Mouse (Mus musculus) stomach, embryonic 14.5 days (tissue): ENCODE results near the gene Utp6. TPM values are rescaled to one million over a fixed set of nuclear protein-coding genes. Genes with fewer than 3 reads are reported as not detected.

ENCODE experiments used
- ATAC-seq: fragments of 200-750 bp; cut with Nextera tagmentation; 2 replicates; pipeline ENCODE4 v1.8.0; 2017; ENCODE audit warnings: low read depth, moderate TSS enrichment; ENCODE audit not compliant: insufficient number of reproducible peaks, insufficient read depth, low FRiP score
- H3K27ac ChIP-seq: fragments of 300-500 bp; sonication (generic); 2 replicates; pipeline ENCODE4 v1.5.1; 2014; ENCODE audit warnings: mild to moderate bottlenecking, low read length, moderate library complexity, mixed read lengths
- H3K27me3 ChIP-seq: fragments of 300-500 bp; sonication (generic); 2 replicates; pipeline ENCODE4 v1.6.1; 2014; ENCODE audit warnings: low read length, control low read depth, mixed read lengths; ENCODE audit not compliant: control insufficient read depth, insufficient read depth
- H3K36me3 ChIP-seq: fragments of 300-500 bp; sonication (generic); 2 replicates; pipeline ENCODE4 v1.6.1; 2014; ENCODE audit warnings: mild to moderate bottlenecking, control low read depth, low read length, moderate library complexity, mixed read lengths; ENCODE audit not compliant: control insufficient read depth, insufficient read depth
- H3K4me1 ChIP-seq: fragments of 300-500 bp; sonication (generic); 2 replicates; pipeline ENCODE4 v1.6.1; 2014; ENCODE audit warnings: low read length, control low read depth, mixed read lengths; ENCODE audit not compliant: control insufficient read depth, insufficient read depth
- H3K4me2 ChIP-seq: fragments of 300-500 bp; sonication (generic); replicated peaks from 2 replicates; pipeline ENCODE4 v1.6.1; 2014; ENCODE audit warnings: low read depth, low read length, control low read depth
- H3K4me3 ChIP-seq: fragments of 300-500 bp; sonication (generic); 2 replicates; pipeline ENCODE4 v1.5.1; 2014; ENCODE audit warnings: low read depth, low read length, control low read depth
- H3K9ac ChIP-seq: fragments of 300-500 bp; sonication (generic); replicated peaks from 2 replicates; pipeline ENCODE4 v1.6.1; 2014; ENCODE audit warnings: low read depth, mild to moderate bottlenecking, control low read depth, low read length, moderate library complexity, mixed read lengths
- H3K9me3 ChIP-seq: fragments of 300-500 bp; sonication (generic); 2 replicates; pipeline ENCODE4 v1.6.1; 2016; ENCODE audit warnings: low read depth, low read length, control low read depth; ENCODE audit not compliant: control insufficient read depth
- WGBS: fragments of 180-500 bp; shearing (Covaris S2); extraction: QIAGEN DNeasy Blood & Tissue Kit; methylation state at CpG from one replicate; pipeline ENCODE4 v1.1.7; 2014; 5-methylcytosine and 5-hydroxymethylcytosine counted together
- polyA plus RNA-seq: library from polyadenylated mRNA; unstranded; fragments of >200 nt; fragmentation: Nextera tagmentation; extraction: Ambion mirVana; gene quantifications from 2 replicates; pipeline ENCODE4 v1.2.1, GENCODE M21; 2014

Utp6 gene
- polyA plus RNA-seq, 1 experiment from 2014 or later: 56.8 TPM

- H3K27me3 ChIP-seq: no peaks in the 10 kb centered on the region
- H3K27ac ChIP-seq: no peak overlapping the region
- H3K4me3 ChIP-seq: no peak overlapping the region
- H3K4me1 ChIP-seq: peaks cover 8% of the 10 kb centered on the region
- 72% methylated on average over 9 of the region's 9 CpGs for WGBS
- H3K36me3 ChIP-seq: no peaks in the 10 kb centered on the region
- no peaks in the 10 kb centered on the region for H3K9me3 ChIP-seq
- H3K9ac ChIP-seq: no peak overlapping the region
- no peak overlapping the region for H3K4me2 ChIP-seq
- no peak for ATAC-seq
These were observed 55.3 kb downstream of the Utp6 start for GRCm38 (mm10) chr11:79906920-79907319.

- no peak overlapping the region for H3K4me2 ChIP-seq
- H3K27me3 ChIP-seq: no peaks in the 10 kb centered on the region
- H3K9ac ChIP-seq: no peak overlapping the region
- H3K36me3 ChIP-seq: no peaks in the 10 kb centered on the region
- ATAC-seq: no peak; the same call in 1 of the 2 replicates
- H3K4me1 ChIP-seq: no peaks in the 10 kb centered on the region
- H3K4me3 ChIP-seq: no peak overlapping the region
- peak overlapping the region; percentile 36; the same call in 1 of the 2 replicates for H3K27ac ChIP-seq
- 62% methylated on average over 6 of the region's 6 CpGs for WGBS
- no peaks in the 10 kb centered on the region for H3K9me3 ChIP-seq
These were observed 59.2 kb downstream of the Utp6 start for GRCm38 (mm10) chr11:79902881-79903481.

DNA sequence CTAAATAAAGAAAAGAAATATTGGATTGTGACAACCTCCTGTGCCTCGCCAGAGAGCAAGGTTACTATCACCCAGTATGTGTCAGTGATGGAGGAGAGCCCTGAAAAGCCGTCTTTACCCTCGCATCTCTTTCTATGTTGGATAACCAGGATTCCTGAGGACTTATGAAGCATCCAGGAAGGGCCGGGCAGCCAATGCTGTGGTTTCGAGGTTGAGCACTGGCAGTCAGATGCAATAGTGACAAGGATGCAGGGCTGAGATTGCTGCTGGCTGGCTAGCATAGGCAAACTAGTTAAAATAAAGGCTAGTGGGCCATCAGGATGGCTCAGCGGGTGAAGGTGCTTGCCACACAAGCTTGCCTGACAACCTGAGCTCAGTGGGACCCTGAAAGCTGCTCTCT lies 61.0 kb downstream of the Utp6 start:
- no peak overlapping the region for H3K4me3 ChIP-seq
- 86% methylated on average over 6 of the region's 6 CpGs for WGBS
- H3K27ac ChIP-seq: no peak overlapping the region
- no peaks in the 10 kb centered on the region for H3K36me3 ChIP-seq
- H3K9me3 ChIP-seq: no peaks in the 10 kb centered on the region
- no peaks in the 10 kb centered on the region for H3K27me3 ChIP-seq
- H3K9ac ChIP-seq: no peak overlapping the region
- no peaks in the 10 kb centered on the region for H3K4me1 ChIP-seq
- no peak overlapping the region for H3K4me2 ChIP-seq
- no peak for ATAC-seq

- Histone ChIP-seq H3K27ac (no peak overlapping the region), H3K36me3 (no peaks in the 10 kb centered on the region), H3K4me2 (no peak overlapping the region), H3K27me3 (no peaks in the 10 kb centered on the region), H3K4me1 (no peaks in the 10 kb centered on the region), H3K9me3 (no peaks in the 10 kb centered on the region), H3K4me3 (no peak overlapping the region), H3K9ac (no peak overlapping the region)
- 90% methylated on average over 6 of the region's 6 CpGs for WGBS
- ATAC-seq: no peak
These were observed 69.9 kb downstream of the Utp6 start for GRCm38 (mm10) chr11:79892259-79892658.

- Histone ChIP-seq H3K9ac (no peak overlapping the region), H3K36me3 (no peaks in the 10 kb centered on the region), H3K27me3 (no peaks in the 10 kb centered on the region), H3K27ac (no peak overlapping the region), H3K9me3 (no peaks in the 10 kb centered on the region), H3K4me2 (no peak overlapping the region), H3K4me3 (no peak overlapping the region), H3K4me1 (no peaks in the 10 kb centered on the region)
- WGBS: 85% methylated on average over 2 of the region's 2 CpGs
- ATAC-seq: no peak
These were observed 71.4 kb downstream of the Utp6 start for GRCm38 (mm10) chr11:79890822-79891221.

GRCm38 (mm10) chr11:79886961-79887360 lies 75.2 kb downstream of the Utp6 start:
- Histone ChIP-seq H3K9ac (no peak overlapping the region), H3K36me3 (no peaks in the 10 kb centered on the region), H3K27ac (no peak overlapping the region), H3K27me3 (no peaks in the 10 kb centered on the region), H3K9me3 (no peaks in the 10 kb centered on the region), H3K4me1 (no peaks in the 10 kb centered on the region), H3K4me2 (no peak overlapping the region), H3K4me3 (no peak overlapping the region)
- ATAC-seq: no peak
- 88% methylated on average over 1 of the region's 1 CpGs for WGBS

DNA sequence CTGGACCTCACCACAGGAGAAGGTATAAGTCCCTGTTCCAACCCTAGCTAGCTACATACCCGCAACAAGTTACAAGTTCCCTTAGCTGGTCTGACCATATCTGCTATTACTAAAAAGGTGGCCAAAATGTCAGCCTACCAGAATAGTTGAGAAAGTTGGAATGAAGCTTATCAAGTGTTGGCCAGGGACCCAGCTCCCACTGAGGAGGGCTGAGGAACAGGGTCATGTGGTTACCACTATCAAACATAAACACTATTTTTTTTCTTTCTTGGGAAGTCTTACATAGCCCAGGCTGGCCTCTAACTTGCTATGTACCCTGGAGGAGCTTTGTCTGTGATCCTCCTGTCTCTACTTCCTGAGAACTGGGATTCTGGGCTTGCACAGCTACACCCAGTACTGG lies 75.8 kb downstream of the Utp6 start:
- no peak for ATAC-seq

DNA sequence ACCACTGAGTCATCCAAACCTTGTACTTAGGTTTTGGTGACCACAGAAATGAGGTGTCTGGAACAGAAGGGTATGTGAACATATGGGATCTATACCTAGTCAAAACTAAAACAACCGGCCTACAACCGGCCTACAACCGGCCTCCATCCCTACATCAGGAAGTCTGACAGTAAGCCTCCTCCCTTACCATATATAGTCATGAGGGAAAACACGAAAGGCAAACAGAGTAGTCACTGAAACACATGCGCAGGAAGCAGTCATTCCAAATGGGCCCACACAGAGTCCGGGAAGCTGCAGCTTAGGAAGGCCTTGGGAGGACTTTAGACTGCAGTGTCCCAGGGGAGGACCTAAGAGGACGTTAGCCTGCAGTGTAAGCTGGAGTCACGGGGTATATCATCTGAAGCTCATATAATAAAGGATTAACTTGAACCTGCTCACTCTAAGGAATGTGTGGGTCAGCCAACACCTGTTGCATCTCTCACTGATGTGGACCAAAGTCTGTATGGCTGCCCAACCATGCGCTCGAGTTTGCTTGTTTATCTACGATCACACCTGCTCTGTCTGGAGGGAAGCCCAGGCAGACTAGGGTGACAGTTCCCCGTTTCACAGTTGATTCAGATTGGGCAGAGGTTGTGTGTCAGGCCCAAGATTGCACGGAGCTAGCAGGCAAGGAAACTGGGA lies 76.3 kb downstream of the Utp6 start:
- H3K27ac ChIP-seq: no peak overlapping the region; the same call in 1 of the 2 replicates
- no peaks in the 10 kb centered on the region for H3K4me1 ChIP-seq
- H3K27me3 ChIP-seq: no peaks in the 10 kb centered on the region
- no peaks in the 10 kb centered on the region for H3K9me3 ChIP-seq
- 67% methylated on average over 13 of the region's 13 CpGs for WGBS
- no peak for ATAC-seq
- no peak overlapping the region for H3K9ac ChIP-seq
- H3K4me2 ChIP-seq: no peak overlapping the region
- no peaks in the 10 kb centered on the region for H3K36me3 ChIP-seq
- H3K4me3 ChIP-seq: no peak overlapping the region

More for the DNA sequence above, 75.8 kb downstream of the Utp6 start:
- H3K27ac ChIP-seq: no peak overlapping the region
- H3K4me1 ChIP-seq: no peaks in the 10 kb centered on the region
- no peaks in the 10 kb centered on the region for H3K27me3 ChIP-seq
- H3K9me3 ChIP-seq: no peaks in the 10 kb centered on the region
- WGBS: 87% methylated on average over 1 of the region's 1 CpGs
- no peak overlapping the region for H3K9ac ChIP-seq
- H3K4me2 ChIP-seq: no peak overlapping the region
- no peak overlapping the region for H3K4me3 ChIP-seq
- no peaks in the 10 kb centered on the region for H3K36me3 ChIP-seq
